Mouse (Mus musculus) lung, adult 2 months (tissue): ENCODE results near the gene Tm7sf3.

Source experiments
- CTCF ChIP-seq: fragments of 200-500 bp; IDR thresholded peaks from 2 replicates; pipeline ENCODE4 v1.5.1; 2011; ENCODE audit warnings: mild to moderate bottlenecking, low read length, control low read depth; ENCODE audit not compliant: insufficient read depth
- POLR2A ChIP-seq: fragments of 200-500 bp; IDR thresholded peaks from 2 replicates; pipeline ENCODE4 v1.6.1; 2011; ENCODE audit warnings: low read depth, mild to moderate bottlenecking, control low read depth, low read length, borderline replicate concordance; ENCODE audit errors: extremely low read depth

DNA sequence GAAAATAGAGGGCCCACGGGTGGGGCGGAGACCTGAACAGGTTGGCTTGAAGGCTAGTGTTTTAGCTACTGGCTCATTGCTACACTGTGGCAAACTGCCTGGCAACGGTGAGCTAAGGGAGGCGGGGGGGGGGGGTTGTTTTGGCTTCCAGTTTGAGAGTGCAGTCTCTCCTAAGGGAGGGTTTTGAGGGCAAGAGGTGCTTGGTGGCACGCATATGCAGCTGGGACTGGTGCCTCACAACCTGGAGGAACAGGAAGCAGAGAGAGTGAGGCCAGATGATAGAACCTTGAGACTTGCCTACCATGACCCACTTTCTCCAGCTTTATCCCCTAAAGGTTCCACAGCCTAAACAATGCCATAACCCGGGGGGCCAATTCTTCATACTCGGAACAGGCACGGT is 31.8 kb upstream of the Tm7sf3 start:
- TF ChIP-seq POLR2A (no peak), CTCF (no peak)
